Mouse (Mus musculus): ENCODE results near the gene Gal3st1. TPM values are rescaled to one million over a fixed set of nuclear protein-coding genes. Genes with fewer than 3 reads are reported as not detected.
A peak's percentile ranks its signal among the peaks of the same experiment; 100 is the strongest.

Gal3st1 gene
- total and polyA plus RNA-seq, 2 experiments = 2.2 to 4.4 TPM

DNA sequence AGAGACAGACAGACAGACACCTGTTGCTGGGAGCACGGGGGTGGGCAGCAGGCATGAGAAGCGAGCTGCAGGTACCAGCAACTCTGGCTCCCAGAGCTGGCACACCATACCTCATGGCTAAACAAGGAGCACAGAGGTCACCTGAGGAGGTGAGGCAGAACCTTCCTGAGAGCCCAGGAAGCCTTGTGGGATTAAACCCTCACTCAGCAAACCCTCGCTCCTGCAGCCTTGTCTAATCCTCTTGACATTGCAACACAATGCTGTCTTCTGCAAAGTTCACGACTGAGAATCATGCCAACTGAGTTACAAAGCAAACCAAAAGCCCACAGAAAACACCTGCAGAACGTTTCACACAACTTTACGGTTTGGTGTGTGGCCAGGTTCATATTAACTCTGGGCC, 65.0 kb downstream of the Gal3st1 start:
- H3K4me3 ChIP-seq (ENCODE audit: insufficient read depth, low read depth, low read length) = no peak overlapping the region
- H3K79me2 ChIP-seq (ENCODE audit: control insufficient read depth, insufficient read depth, low read length) = no peaks in the 10 kb centered on the region
- H3K27me3 ChIP-seq (ENCODE audit: control insufficient read depth, insufficient read depth, low read length) = no peaks in the 10 kb centered on the region
- H3K9ac ChIP-seq (ENCODE audit: low read depth, low read length) = no peak overlapping the region
- no peak overlapping the region for H3K27ac ChIP-seq (replicated peaks; ENCODE audit: insufficient read depth, low read depth, low read length)
- peak; percentile 48 for DNase-seq (ENCODE audit: extremely low read depth, low read depth, low spot score)
- H3K36me3 ChIP-seq (ENCODE audit: control insufficient read depth, insufficient read depth, low read length) = peaks cover 2% of the 10 kb centered on the region; the same call in 1 of the 2 replicates
- WGBS = 63% methylated on average over 6 of the region's 6 CpGs
- TF ChIP-seq CTCF (IDR thresholded peaks at IDR 0.05; ENCODE audit: low read depth, low read length) (no peak), POLR2A (IDR thresholded peaks at IDR 0.05; ENCODE audit: extremely low read depth, insufficient read depth, low read length) (no peak)
- H3K4me1 ChIP-seq (ENCODE audit: control insufficient read depth, insufficient read depth, low read length) = no peaks in the 10 kb centered on the region

Other genes with a start within 250 kb of the Gal3st1 start
- gene Osbp2, start 119.7 kb upstream of the Gal3st1 start, total RNA-seq (2014; rRNA removed) = 1.1 and 1.4 TPM in 2 replicates
- gene Osbp2, start 119.7 kb upstream of the Gal3st1 start, polyA plus RNA-seq (2012; rRNA removed) = 0.70 and 0.72 TPM in 2 replicates
- gene 4921536K21Rik, start 88.5 kb upstream of the Gal3st1 start, total RNA-seq (2014; rRNA removed) = not detected in 2 replicates
- gene 4921536K21Rik, start 88.5 kb upstream of the Gal3st1 start, polyA plus RNA-seq (2012; rRNA removed) = not detected in 2 replicates
- gene Dusp18, start 88.4 kb upstream of the Gal3st1 start, total RNA-seq (2014; rRNA removed) = under 0.01 and 0.07 TPM in 2 replicates
- gene Dusp18, start 88.4 kb upstream of the Gal3st1 start, polyA plus RNA-seq (2012; rRNA removed) = 0.05 TPM in 2 replicates
- 0.18 and 0.34 TPM in 2 replicates for gene Slc35e4, start 69.0 kb upstream of the Gal3st1 start, total RNA-seq (2014; rRNA removed)
- gene Slc35e4, start 69.0 kb upstream of the Gal3st1 start, polyA plus RNA-seq (2012; rRNA removed) = 0.27 and 0.46 TPM in 2 replicates
- gene Tcn2, start 51.5 kb upstream of the Gal3st1 start, total RNA-seq (2014; rRNA removed) = 101 and 110 TPM in 2 replicates
- gene Tcn2, start 51.5 kb upstream of the Gal3st1 start, polyA plus RNA-seq (2012; rRNA removed) = 211 and 236 TPM in 2 replicates
- gene Pes1, start 19.7 kb upstream of the Gal3st1 start, total RNA-seq (2014; rRNA removed) = 17.9 and 20.8 TPM in 2 replicates
- gene Pes1, start 19.7 kb upstream of the Gal3st1 start, polyA plus RNA-seq (2012; rRNA removed) = 17.9 and 22.2 TPM in 2 replicates
- gene 4930556J24Rik, start 6.9 kb upstream of the Gal3st1 start, total RNA-seq (2014; rRNA removed) = 0.09 TPM in 1 of 2 replicates, not detected in the other
- gene 4930556J24Rik, start 6.9 kb upstream of the Gal3st1 start, polyA plus RNA-seq (2012; rRNA removed) = not detected in 2 replicates
- gene Sec14l4, start 47.8 kb downstream of the Gal3st1 start, total RNA-seq (2014; rRNA removed) = 97.5 and 130 TPM in 2 replicates
- 92.9 and 108 TPM in 2 replicates for gene Sec14l4, start 47.8 kb downstream of the Gal3st1 start, polyA plus RNA-seq (2012; rRNA removed)
- not detected in 2 replicates for gene Sec14l3, start 81.2 kb downstream of the Gal3st1 start, total RNA-seq (2014; rRNA removed)
- gene Sec14l3, start 81.2 kb downstream of the Gal3st1 start, polyA plus RNA-seq (2012; rRNA removed) = not detected in 2 replicates
- 16.6 and 23.4 TPM in 2 replicates for gene Mtfp1, start 111.8 kb downstream of the Gal3st1 start, total RNA-seq (2014; rRNA removed)
- 39.2 and 41.5 TPM in 2 replicates for gene Mtfp1, start 111.8 kb downstream of the Gal3st1 start, polyA plus RNA-seq (2012; rRNA removed)
- 302 and 310 TPM in 2 replicates for gene Sec14l2, start 139.8 kb downstream of the Gal3st1 start, total RNA-seq (2014; rRNA removed)
- gene Sec14l2, start 139.8 kb downstream of the Gal3st1 start, polyA plus RNA-seq (2012; rRNA removed) = 349 and 371 TPM in 2 replicates
- 10.3 and 10.8 TPM in 2 replicates for gene Rnf215, start 151.6 kb downstream of the Gal3st1 start, total RNA-seq (2014; rRNA removed)
- gene Rnf215, start 151.6 kb downstream of the Gal3st1 start, polyA plus RNA-seq (2012; rRNA removed) = 11.3 and 13.1 TPM in 2 replicates
- 4.0 and 4.5 TPM in 2 replicates for gene Ccdc157, start 176.7 kb downstream of the Gal3st1 start, total RNA-seq (2014; rRNA removed)
- gene Ccdc157, start 176.7 kb downstream of the Gal3st1 start, polyA plus RNA-seq (2012; rRNA removed) = 6.5 and 9.3 TPM in 2 replicates
- gene Sf3a1, start 176.7 kb downstream of the Gal3st1 start, total RNA-seq (2014; rRNA removed) = 4.3 and 4.6 TPM in 2 replicates
- gene Sf3a1, start 176.7 kb downstream of the Gal3st1 start, polyA plus RNA-seq (2012; rRNA removed) = 10.0 and 12.2 TPM in 2 replicates
- gene Tbc1d10a, start 203.2 kb downstream of the Gal3st1 start, total RNA-seq (2014; rRNA removed) = 23.4 and 23.6 TPM in 2 replicates
- 18.5 and 22.9 TPM in 2 replicates for gene Tbc1d10a, start 203.2 kb downstream of the Gal3st1 start, polyA plus RNA-seq (2012; rRNA removed)
- 1.4 and 1.7 TPM in 2 replicates for gene Castor1, start 234.6 kb downstream of the Gal3st1 start, total RNA-seq (2014; rRNA removed)
- 2.3 and 2.5 TPM in 2 replicates for gene Castor1, start 234.6 kb downstream of the Gal3st1 start, polyA plus RNA-seq (2012; rRNA removed)